Mouse (Mus musculus) common myeloid progenitor, adult 5-6 weeks (primary cell): ENCODE results near the gene Rbms3. TPM values are rescaled to one million over a fixed set of nuclear protein-coding genes. Genes with fewer than 3 reads are reported as not detected.

Source experiments
- ATAC-seq: replicated peaks from 2 replicates; pipeline ENCODE4 v1.8.0; 2016; ENCODE audit warnings: low read depth, mild to moderate bottlenecking, moderate TSS enrichment, inconsistent platforms; ENCODE audit not compliant: poor library complexity, severe bottlenecking
- total RNA-seq: library from RNA; stranded (forward); fragments of 200-1000, 187-1606 nt; gene quantifications from 2 replicates; pipeline ENCODE4 v1.2.3, GENCODE M21; 2017

The Rbms3 gene
- total RNA-seq, 1 experiment from 2014 or later = not detected

DNA sequence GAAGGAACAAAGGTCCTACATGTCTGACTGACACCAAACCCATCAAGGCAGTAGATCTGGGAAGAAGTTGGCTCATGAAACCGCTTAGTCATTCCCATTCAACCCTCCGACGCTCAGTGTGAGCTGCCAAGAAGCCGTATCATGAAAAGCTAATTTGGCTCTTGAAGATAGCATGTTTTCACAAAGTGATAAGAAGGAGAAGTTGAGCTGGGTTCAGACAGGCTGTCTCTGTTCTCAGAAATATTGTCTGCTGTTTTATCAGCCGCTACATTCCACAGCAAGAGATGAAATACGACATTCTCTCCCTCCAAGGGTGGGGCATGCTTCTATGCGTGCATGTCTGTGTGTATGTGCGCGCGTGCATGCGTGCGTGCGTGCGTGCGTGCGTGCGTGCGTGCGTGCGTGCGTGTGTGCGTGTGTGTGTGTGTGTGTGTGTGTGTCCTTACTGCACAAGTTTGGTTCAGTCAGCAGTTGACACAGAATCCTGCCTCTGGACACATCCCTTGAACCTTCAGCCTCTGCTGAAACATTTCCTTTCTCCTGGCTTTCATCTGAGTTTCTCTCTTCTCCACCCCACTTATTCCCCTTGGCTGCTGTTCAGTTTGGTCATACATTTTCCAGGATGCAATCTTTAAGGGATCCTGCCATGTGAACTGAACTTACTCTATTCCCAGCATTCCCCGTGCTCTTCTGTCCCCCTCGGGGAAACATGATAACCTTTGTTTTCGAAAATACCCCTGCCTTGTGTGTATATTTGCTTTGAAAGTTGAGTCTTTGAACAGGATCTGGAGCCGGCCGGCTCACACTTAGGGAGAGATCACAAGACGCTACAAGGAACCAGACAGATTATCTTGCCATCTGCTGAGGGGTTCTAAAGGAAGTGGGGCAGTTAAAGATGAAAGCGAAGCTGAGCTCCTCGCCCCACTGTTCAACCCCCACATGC is 756.4 kb downstream of the Rbms3 start:
- peak; percentile 92 for ATAC-seq

DNA sequence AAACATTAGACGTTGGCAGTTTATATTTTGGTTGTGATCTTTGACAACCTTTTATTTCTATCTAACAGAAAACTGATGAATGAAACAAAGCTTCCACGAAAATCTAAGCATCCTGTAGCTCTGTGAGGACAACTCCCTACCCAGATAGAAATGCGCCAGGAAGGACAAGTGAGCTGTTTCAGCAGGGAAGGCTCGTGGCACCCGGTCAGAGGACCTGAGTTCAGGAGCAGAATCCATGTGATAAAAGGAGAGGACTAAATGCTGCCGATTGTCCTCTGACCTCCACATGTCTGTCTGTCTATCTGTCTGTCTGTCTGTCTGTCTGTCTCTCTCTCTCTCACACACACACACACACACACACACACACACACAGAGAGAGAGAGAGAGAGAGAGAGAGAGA is 757.4 kb downstream of the Rbms3 start:
- no peak for ATAC-seq

DNA sequence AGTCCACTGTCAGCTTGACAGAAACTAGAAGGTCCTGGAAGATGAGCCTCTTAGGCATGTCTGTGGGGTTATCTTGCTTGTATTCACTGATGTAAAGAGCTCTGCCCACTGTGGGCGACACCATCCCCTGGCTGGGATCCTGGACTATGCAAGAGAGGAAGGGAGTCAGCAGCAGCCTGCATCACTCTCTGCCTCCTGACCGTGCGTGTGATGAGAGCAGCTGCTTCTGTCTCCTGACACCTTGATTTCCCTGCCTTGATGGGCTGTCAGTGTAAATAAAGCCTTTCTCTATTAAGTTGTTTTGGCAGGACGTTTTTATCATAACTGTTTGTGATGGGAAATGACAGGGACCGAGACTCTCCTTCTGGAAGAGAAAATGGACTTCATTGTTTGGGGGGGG is 758.1 kb downstream of the Rbms3 start:
- no peak for ATAC-seq

DNA sequence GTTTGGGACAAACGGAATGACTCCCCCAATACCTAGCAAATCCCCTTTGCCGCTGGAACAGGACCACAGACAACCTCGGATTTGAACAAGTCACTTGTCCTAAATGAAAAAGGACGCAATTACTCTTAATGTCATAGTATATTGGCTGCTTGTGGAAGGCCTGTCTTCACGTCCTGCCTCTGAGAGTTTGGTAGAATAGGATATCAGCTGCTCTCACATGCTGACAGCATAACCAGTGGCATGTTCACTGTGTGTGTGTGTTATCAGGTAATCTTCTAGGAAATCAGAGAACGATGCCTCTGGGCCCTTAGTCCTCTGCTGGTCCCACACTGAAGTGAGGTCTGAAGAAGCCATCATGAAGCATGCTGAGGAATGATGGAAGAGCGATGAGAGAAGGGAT is 763.7 kb downstream of the Rbms3 start:
- ATAC-seq = no peak

DNA sequence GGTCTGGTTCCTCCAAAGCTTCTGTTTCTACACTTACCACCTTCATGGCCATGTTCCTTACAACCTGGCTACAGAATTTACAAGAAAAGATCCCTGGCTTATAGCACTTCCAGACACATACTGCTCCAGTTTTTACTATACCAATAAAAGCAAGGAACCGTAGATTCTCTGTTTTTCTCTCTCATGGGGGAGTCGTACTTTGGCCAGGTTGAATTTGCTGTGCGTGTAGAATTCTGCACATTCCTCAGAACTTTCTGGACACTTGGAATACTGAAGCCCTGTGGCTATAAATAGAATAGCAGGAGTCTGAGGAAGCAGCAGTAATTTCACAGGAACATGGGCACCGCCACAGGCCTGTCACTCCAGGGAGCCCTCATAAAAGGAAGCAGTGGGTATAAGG is 766.1 kb downstream of the Rbms3 start:
- no peak for ATAC-seq

DNA sequence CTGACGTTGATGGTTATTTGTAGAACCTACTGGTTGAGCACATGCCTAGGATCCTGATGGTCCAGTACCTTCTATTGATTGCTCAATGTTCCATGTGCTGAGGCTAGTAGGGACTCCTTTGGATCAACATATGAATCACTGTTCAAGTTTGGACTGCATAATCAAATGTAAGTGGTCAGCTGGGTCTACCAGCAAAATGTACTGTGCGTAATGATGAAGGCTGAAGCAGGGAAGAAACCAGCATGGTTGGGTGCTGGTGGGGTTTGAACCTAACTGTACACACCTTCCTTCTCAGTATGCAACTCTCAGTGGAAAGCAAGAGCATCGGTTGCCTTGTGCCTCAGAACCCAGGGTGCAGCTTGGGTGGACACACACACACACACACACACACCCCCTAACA is 767.4 kb downstream of the Rbms3 start:
- ATAC-seq = no peak

DNA sequence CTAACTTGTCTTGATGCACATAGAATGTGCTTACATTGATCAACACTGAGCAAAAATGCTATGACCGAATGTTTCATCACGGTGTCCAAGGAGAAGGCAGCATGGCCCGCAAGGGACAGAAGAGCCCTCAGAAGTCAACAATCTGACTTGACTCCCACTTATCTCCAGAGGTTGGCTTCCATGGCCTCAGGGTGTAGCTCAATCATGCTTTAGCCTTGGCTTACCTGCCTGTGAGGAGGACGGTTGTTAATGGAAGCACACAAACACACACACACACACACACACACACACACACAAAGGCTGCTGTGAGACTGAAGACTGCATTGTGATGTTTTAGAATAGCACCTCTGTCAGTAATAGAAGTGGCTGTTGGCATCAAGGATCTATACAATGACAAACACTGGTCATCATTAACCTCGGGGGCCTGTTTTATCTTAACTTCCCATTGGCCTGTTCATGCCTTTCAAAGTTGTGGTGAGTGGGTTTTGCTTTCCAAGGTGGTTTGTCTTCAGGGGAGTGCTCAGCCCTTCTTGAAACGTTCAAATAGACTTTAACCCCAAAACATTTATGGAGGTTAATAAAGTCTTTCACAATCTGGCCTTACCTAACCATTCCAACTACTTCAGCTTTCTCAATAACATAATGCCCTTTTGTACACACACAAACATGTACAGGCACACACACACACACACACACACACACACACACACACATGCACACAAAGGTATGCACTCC is 771.7 kb downstream of the Rbms3 start:
- ATAC-seq = no peak

DNA sequence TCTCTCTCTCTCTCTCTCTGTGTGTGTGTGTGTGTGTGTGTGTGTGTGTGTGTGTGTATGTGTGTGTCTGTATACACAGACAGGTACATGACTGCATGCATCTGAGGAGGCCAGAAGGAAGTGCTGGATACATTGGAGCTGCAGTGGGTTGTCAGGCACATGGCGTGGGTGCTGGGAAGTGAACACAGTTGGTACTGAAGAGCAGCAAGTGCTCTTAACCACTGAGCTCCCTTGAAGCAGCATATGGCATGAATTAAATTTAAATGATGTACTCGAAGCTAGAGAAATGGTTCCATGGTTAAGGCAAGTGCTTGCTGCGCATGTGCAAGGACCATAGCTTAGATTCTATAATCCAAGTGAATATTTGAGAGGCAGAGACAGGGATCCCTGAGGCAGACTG is 772.6 kb downstream of the Rbms3 start:
- ATAC-seq = no peak

DNA sequence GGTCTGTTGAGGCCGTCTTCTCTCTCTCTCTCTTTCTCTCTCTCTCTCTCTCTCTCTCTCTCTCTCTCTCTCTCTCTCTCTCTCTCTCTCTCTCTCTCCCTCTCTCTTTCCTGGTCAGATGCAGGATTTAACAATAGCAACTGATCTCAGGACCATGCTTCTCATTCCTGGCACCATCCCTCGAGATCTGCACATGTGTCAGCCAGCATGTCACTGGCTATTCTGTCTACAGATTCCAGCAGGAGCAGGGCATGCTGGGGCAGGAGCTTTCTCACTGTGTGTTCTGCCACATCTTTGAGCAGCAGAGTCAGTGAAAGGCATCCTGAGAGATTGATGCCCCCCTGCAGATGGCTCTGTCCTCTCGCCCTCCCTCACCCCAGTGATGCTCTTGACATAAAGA is 774.0 kb downstream of the Rbms3 start:
- no peak for ATAC-seq

DNA sequence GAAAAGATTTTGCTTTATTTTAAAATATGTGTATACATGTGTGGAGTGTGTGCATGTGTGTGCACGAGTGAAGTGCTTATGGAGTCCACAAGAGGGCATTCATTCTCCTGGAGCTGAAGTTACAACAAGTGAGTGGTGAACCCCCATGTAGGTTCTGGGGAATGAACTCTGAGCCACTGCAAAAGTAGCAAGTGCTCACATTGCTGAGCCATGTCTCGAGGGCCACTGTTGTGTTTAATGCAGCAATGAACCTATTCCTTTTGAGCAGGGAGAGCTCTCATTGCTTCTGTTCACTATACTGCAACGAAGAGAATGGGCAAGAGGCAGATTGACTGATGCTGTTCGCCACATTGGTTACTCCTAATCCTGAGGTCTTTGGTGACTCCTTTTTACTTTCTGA is 780.8 kb downstream of the Rbms3 start:
- ATAC-seq = no peak

DNA sequence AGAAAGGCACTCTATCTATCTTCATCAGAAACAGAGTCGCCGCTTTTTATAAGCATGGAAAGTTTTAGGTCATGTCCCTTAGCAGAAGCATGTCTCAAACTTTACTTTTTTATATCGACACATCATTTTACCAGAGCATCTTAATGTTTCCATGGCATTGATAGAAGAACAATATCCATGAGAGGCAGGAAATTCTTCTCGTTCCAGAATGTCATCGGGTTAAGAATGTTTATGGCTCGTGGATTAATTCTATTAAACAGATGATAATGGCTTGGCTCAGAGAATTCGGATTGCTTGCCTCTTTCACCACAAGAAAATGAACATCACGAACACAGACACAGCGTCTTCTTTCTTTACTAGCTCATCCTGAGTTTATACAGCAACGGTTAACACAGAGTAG is 781.5 kb downstream of the Rbms3 start:
- ATAC-seq = no peak

DNA sequence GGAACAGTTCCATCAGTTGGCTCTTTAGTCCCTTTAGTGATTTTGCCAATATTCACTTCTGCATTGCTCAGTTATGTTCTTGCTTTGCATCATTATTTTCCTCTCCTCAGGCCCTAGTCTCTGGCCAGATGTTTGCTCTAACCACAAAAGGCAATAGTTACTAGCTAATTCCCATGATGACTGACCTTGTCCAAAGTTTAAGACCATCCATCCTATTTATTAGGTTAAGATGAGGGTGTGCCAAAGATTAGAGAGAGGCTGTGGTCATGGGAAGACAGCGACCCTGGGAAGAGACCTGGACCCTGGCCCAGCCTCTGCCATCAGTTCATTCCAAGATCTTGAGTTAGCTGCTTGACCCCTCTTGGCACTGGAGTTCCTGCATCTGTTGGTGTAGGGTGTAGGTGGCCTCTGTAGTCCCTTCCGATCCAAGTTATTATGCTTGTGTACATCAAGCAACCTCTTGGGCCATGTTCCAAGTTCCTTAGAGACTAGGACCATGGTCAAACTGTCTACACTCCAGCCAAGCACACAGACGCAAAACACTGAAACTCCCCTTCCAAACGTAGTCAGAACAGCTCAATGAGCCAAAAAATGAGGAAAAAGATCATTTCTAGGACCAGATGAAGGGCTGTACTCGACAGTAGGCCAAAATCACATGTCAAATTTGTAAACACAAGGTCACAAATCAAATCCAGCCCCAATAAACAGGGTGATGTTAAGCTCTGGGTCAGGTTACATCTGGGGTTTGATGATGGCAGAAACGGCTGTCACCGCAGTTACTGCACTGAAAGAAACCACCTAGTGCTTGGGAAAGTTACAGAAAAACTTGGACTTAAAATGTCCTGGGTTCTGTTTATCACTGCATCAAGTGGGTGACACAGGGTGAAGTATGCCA is 782.2 kb downstream of the Rbms3 start:
- no peak for ATAC-seq

DNA sequence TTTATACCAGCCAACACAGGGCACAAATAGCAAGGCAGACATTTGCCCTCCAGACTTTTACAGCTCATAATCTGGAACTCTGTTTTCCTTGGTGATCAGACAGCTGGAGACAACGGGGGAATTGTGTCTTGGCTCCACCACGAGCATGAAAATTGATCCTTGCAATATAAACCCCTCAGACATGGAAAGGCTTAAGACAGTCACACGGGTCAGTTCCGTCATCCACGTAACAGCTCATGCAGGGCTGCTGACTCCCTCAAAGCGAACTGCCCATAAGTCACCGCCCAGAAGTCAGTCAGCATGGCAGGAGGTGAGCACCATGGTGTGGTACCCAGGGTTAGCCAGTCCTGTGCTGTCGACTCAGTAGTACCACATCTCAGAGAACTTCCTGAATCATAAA is 794.8 kb downstream of the Rbms3 start:
- ATAC-seq = no peak

DNA sequence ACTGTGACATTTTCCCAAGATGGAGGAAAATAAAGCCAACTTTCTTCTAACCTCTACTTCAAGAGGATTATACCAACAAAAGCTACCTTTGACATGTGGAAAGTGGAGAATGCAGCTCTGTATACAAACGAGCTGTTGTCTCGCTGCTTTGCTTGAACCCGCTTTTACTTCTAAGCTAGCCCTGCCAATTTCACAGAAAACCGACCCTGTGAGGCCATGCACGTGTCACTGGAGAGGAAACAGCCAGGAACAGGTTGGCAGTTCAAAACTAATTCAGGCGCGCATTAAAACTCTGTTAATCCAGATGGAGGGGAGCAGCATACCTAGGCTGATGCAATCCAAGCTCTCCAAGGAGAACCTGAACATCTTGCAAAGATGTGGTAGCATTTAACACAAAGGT is 796.0 kb downstream of the Rbms3 start:
- ATAC-seq = no peak

DNA sequence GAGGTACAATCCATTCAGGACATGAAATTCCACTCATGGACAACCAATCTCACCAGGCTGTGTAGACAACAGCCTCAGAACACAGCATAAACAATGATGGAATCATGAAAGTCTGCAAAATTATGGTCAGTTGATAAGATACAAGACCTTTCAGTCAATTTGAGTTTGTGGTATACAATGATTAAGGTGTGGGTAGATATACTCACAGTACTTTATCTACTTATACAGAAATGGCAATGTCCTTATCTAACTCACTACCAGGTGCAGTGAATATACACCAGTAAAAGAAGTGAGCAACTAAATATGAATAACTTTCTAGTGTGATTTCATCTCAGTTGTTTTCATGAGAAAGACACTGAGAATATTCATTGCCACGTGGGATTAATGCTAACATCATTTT is 796.9 kb downstream of the Rbms3 start:
- ATAC-seq = no peak

DNA sequence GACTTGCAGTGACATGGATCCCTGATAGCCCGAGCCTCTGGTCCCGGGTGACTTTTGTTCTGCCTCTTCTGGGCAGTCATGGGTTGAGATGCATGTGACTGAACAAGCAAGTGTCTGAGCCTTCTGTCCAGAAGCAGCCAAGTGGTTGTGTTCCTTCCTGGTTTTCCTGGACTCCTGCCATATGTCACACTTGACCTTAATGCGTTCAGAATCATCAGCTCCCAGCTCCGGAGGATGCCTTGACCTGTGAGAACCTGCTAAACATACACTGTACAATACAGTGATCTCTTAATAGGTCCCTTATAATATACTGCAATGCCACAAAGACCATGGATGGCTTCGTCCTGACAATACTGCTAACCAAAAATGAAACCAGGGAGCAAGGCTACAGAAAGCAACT is 798.3 kb downstream of the Rbms3 start:
- ATAC-seq = no peak

DNA sequence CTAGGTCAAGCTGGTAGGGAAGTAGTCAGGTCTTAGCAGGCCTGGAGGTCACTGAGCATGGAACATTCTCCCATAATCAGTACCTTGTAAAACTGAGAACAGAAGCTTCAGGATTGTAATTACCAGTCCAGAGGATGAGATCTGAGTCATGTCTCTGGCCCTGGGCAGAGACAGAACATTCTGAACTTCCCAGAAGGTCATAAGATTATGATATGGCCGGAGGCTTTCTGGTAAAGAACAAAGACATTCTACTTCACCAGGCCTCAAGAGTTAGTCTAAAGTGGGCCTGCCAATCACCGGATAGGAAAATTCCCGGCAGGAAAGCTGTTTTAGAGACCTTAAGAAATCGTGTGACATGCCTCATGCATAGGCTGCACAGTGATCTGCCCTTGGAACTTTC is 799.8 kb downstream of the Rbms3 start:
- ATAC-seq = no peak

DNA sequence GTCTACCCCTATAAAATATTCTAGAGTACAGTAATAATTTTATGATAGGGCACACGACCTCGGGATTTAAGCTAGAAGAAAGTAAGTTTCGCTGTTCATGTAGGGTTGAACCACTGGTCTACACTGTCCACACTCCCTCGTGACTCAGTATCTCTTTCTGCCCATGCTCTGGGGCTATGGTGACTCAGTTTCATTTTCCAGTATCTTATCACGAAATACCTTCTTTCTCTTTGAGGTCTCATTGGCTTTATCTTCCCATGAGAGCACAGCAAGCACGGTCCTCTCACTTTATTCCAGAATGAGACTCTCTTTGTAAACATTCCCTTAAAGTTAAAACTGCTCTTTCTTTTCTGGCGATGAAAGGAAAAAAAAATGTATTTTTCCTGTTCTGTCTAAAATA is 808.1 kb downstream of the Rbms3 start:
- ATAC-seq = no peak

DNA sequence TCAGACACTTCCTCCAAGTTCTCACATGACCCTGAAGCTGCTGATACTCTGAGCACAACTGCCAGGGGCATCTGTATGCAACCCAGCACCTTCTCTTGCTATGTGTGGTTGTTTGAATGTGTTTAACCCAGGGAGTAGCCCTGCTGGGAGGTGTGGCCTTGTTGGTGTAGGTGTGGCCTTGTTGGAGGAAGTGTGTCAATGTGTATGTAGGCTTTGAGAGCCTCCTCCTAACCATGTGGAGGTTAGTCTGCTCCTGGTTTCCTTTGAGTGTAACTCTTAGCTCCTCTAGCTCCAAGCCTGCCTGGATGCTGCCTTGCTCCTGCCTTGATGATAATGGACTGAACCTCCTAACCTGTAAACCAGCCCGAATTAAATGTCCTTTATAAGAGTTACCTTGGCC is 812.5 kb downstream of the Rbms3 start:
- ATAC-seq = no peak

DNA sequence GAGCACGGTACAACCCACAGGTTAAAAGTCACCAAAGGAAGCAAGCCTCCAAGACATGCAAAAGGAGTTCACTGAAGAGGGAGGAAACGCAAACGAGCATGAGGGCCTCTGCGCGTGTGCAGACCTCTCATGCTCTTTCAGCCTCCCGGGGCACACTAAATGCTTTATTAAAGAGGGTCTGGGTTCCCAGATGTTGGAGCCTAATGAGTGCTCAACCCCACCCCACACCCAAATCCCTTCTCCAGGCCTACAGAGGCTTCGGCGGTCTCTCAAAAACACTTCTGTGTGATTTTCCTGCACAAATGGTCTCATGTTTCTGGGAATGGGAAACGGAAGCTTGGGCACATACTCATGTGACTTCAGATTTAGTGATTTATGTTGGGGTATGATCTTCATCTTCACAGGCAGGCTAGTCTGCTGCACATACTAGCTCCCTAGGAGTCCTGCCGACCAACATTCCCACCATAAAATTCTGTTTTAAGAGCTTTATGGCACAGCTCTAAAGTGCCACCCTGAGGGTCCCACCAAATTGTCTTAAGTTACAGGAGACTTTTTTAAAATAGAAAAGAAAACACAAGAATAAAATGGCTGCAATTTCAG is 815.1 kb downstream of the Rbms3 start:
- ATAC-seq = no peak
